Mouse (Mus musculus): ENCODE data around the gene Col20a1.

GRCm38 (mm10) chr2:180962616-180963308 lies 23.6 kb upstream of the Col20a1 start:
- TF ChIP-seq CTCF (IDR thresholded peaks at IDR 0.05; ENCODE audit: extremely low read depth, insufficient read depth, low read length) (no peak), POLR2A (IDR thresholded peaks at IDR 0.05; ENCODE audit: extremely low read depth, insufficient read depth, low read length) (no peak)
